Mouse (Mus musculus) layer of hippocampus, adult 8-10 months (tissue): ENCODE measurements around the gene Wee1. TPM values are rescaled to one million over a fixed set of nuclear protein-coding genes. Genes with fewer than 3 reads are reported as not detected.
"Not testable (repeated sequence)": the region's sequence is repeated elsewhere in the genome, so short reads cannot be mapped to it uniquely, and the experiment has no call there.

Experiments
- DNase-seq, 2 experiments: peaks; one replicate each; pipeline ENCODE4 v3.0.0; 2022; ENCODE audit warnings: low spot score in 2 of 2
- total RNA-seq, 4 experiments: library from RNA; stranded (reverse); gene quantifications; 2 replicates each; pipeline ENCODE4 v1.2.4; 2022

Gene Wee1
- 10 to 100 TPM; 16.4 to 23.0 (median 20.2) TPM for total RNA-seq

DNA sequence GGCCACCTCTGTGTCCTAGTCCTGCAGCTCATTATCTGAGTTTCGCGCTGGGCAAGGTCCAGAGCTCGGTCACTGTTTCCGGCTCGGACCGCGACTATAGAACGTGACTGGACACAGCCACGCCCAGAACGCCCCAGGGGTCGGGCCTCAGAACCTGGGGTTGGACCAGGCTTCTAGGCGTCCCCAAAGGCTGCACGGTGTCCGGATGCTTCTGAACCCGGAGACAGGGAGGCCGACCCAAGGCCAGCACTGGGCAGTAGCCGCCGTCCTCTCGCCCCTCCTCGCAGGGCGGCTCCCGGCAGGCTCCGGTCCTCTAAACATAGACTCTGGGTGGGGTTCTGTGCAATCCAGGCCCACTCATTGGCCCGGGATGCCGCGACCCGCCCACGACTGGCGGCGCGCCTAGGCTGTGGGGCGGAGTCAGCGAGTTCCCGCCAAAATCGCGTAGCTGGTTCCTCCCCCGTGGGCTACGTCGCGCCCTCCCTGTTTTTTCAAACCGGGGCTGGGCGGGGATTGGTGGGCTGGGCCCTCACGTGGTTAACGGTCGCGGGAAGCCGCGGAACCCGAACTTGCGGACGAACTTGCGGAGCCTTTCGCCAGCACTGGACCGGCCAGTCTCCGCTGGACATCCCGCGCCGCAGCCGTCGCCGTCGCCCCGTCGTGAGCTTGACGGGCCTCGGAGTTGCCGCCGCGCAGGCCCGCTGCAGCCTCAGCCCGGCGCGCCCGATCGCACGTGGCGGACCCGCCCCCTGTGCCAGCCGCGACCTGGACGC, at the start of gene Wee1:
TSS of gene Wee1 (plus strand) at position 531 of the 773 bp plus-strand sequence.
- DNase-seq: peak; percentile 96 to 98

DNA sequence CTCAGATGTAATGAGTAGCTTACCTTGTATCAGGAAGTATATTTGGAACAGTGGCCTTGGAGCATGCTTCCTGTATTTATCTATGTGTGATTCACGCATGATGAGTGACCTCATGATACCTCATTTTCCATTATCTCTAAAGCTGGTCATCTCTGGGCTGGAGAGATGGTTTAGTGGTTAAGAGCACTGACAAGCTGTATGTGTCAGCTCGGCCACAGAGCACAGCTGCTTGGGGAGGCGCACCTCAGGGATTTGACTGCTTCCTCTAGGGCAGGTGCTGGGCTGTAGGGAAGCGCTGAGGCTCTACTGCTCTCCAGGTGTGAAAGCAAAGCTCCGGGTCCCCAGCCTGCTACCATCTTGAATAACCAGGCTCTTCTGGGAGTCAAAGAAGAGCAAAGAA, 43.7 kb upstream of the Wee1 start:
- no peak for DNase-seq

DNA sequence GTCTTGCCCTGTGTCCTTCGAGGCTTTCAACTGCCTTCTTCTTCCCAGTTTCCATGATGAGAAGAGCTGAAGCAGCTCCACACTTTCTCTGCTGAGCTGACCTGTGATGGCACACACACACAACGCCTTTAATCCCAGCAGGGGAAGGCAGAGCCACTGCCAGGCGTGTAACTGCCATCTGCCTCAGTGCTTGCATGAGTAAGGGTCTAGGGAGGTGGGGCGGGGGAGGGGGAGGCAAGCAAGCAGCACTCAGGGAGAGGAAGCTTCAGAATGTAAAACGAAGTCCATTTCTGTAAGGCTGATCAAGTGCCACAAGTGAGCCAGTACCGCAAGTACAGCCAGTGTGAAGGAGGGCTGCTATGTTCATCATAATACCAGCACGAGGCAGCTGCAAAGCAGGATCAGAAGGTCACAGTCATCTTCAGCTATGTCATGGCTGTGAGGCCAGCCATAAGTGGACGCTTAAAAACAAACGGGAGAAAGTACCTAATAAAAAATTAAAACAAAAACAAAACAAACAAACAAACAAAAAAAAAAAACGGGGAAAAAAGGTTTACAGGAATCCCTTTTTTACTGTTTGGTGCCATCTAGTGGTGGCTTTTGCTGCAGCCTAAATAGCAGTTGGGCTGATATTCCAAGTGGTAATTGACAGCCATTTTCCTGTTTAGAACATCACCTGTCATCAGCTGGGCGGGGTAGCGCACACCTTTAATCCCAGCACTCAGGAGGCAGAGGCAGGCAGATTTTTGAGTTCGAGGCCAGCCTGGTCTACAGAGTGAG, 38.3 kb upstream of the Wee1 start:
- peak in 1 of 2 experiments; percentile 27 for DNase-seq

DNA sequence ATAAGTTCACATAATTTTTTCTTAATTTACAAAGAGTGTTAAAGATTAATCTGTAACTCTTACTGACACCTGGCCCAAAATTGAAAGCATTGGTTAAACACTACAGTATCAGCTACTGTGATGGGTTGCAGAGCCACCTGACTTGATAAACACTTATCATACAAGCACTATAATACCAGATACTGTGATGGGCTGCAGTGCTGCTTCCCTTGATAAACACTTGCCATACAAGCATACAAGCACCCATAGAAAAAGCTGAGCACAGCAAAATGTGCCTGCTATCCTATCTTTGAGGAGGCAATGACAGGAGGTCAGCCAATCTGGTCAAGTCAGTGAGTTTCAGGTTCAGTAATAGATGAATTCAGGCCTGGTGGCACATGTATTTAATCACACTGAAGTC, 36.6 kb upstream of the Wee1 start:
- no peak for DNase-seq

DNA sequence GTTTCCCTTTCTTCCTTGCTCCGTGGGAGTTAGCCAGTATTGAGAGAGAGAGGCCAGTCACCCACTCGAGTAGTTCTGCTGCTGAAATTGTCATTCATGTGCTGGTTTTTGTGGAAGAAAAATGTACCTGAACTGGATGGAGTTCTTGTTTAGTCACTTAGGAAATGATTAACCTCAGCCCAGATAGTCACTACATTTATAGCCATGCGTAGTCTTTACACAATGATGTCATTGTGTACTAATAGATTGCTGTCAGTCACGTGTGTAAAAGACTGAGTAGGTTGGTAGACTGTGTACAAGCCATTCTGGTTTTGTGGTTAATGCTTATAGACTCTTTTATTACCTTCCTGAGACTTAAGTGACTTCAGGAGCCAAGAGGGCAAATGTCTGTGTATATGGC, 33.9 kb upstream of the Wee1 start:
- no peak for DNase-seq

DNA sequence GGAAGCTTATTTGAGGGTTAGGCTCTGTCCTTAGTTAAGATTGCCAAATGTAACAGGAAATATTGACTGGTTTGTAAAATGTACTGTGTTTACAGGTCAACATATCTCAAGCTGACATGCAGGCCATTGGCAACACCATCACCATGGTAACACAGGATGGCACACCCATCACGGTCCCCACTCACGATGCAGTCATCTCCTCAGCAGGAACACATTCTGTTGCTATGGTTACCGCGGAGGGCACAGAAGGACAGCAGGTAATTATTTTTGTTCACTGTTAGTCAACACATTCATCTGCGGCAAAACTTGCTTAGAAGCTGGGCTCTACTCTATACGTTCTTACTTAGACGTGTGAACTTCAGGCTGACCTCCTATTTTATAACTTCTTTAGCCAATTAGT, 30.2 kb upstream of the Wee1 start:
- DNase-seq: peak in 1 of 2 experiments; percentile 28

DNA sequence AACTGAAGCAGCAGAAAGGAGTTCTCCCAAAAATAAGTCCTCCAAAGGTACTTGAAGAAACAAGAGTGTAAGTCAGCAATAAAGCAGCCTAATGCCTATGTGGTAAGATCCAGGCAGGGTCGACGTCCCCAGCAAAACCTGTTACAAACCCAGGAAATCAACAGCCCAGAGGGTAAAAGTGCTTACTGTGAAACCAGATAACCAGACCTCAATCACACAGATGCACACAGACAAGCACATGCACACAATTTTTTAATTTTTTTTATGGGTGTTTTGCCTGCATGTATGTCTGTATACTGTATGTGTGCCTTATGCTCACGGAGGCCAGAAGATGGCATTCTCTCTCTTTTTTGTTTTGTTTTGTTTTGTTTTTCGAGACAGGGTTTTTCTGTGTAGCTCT, 25.5 kb upstream of the Wee1 start:
- no peak for DNase-seq

DNA sequence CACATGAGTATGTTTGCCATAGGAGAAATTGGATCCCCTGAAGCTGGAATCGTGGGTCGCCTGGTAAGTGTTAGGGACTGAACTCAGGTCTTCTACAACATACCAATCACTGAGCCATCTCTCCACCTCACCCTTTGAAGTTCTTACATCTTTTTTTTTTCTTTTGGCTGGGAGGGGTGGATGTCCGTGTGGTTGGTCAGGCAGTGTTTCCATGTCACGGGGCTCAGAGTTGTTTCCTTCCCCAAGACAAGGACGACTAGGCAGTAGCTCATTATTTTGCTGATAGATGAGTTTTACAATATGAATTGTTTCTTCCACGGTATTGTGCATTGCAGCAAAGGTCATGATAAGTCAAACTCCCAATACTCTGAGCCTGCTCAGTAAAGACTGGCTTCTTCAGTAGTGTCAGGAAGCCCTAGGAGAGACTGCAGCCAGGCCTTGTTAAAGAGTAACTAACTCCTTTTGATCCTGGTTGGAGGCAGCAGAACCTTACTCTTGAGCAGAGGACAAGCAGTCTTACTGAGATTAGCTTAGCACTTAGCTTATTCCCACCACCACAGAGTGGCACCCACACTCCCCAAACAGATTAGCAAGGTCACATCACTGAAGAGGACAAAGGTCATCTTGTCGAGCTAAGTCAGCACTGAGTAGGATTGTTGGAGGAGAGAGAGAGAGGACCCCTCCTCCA, 24.6 kb upstream of the Wee1 start:
- no peak for DNase-seq

DNA sequence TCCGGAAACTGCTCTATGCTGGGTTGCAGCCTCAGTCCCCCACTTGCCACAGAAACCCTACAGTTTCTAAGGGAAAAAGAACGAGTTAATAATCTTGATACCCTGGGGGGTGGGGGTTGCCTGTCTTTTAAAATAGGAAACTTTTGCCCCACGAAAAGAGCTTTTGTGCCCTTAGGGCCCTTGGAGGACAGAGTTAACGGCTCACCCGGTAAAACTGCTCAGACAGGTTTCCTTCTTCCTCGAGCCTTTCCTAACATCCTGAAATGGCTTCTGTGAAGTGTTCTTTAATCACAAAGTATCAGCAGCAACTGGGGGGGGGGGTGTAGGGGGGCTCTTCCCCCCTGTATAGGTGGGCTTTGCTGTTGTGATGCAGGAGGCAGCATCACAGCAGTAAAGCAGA, 21.0 kb upstream of the Wee1 start:
- no peak for DNase-seq

DNA sequence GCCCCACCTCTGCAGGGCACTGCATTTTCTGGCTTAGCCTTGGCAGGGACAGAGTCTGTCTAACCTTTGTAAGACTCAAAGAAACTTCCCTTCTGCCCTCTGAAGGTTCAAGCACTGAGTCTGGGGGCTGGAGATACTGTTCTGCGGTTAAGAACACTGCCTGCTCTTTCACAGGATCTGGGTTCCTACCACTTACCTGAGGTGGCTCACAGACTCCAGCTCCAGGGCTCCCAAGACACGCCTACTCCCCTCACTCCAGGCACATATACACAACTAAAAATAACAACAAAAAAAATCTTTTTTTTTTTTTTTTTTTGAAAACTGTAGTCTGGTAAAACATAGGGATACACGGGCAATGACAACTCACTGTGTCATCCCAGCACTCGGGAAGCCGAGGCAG, 20.6 kb upstream of the Wee1 start:
- DNase-seq: no peak

DNA sequence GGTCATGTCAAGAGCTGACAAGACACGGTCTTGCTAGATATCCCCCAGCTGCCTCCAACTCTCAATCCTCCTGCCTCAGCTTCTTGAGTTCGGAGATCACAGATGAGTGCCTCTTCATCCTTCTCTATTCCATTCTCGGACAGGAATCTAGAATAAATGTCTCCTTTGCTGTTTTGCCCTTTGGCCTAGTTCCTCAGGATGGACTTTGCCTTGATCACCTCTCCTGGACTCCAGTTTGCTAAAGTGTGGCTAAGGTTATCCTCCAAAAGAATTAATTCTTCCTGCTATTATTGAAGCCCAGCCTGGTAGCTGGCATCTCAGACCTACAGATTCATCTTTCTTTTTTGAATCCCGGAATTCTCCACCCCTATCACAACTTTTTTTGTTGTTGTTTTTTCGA, 16.8 kb upstream of the Wee1 start:
- no peak for DNase-seq

DNA sequence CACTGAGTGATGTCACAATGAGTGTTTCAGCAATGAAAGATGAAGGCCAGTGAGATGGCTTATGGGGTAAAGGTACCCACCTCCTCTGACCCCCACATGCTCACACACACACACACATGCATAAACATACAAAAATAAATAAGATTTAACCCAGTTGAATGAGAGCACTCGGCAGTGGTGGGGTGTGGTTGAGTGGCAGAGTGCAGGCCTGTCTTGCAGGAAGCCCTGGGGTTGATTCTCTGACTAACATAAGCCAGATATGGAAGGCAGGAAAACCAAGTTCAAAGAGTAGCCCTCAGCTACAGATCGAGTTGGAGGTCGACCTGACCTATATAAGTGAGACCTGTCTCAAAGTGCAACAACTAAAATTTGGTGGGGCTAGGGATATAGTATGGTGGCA, 15.2 kb upstream of the Wee1 start:
- no peak for DNase-seq

DNA sequence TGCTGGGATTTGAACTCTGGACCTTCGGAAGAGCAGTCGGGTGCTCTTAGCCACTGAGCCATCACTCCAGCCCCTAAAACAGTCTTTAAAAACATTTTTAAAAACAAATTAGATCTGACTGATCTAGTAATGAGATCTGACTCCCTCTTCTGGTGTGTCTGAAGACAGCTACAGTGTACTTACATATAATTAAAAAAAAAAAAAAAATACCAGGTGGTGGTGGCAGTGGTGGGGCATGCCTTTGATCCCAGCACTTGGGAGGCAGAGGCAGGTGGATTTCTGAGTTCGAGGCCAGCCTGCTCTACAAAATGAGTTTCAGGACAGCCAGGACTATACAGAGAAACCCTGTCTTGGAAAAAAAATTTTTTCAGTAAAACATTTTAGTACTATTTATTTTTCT, 13.3 kb upstream of the Wee1 start:
- DNase-seq: not testable (repeated sequence)

DNA sequence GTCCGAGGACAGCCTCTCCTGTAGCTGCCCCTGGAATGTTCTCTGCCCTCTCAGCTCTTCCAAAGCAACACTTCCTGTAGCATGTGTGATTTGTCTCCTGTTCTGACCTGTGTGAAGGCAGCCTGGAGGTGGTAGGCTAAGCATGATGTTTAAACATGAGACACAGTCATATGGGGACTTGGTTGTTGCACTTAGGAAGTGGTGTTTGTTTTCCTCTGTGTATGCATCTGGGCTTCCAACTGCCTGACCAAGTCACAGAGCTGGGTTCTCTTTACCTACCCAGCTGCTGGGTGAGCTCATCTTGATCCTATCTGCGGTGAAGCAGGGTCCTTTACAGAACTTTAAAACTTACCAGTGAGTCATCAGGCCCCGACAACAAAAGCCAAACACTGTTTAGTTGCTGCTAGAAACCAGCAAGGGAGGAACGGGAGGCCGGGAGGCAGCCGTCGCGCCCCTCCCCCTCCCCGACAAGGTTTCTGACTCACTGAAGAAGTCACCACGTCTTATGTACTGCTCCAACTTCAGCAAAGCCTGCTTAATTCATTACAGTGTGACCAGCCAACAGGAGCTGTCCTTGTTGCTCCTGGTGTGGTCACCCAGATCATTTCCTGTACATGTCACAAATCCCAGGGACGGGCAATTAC, 12.8 kb upstream of the Wee1 start:
- DNase-seq: no peak

DNA sequence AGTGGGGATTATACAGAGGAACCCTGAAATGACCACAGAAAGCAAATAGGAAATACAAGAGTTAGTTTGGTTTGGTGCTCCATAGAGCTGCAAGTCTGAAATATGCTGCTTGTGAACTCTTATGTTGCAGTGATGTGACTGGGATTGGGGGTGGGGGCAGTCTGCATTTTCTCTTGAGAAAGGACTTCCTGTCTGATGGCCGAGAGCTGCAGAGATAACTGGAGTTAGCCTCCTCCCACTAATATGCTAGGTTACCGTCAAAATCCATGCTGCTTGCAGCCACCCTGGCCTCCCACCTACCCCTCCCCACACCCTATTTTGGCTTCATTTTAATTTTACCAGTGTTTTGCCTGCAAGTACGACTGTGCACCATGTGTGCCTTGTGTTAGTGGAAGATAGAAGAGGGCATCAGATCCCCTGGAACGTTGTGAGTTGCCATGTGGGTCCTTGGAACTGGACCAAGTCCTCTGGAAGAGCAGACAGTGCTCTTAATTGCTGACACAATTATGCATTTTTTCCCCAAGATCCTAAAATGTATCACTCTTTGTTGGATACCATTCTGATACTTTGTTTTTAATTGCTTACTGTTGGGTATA, 11.7 kb upstream of the Wee1 start:
- peak; percentile 38 to 60 for DNase-seq

DNA sequence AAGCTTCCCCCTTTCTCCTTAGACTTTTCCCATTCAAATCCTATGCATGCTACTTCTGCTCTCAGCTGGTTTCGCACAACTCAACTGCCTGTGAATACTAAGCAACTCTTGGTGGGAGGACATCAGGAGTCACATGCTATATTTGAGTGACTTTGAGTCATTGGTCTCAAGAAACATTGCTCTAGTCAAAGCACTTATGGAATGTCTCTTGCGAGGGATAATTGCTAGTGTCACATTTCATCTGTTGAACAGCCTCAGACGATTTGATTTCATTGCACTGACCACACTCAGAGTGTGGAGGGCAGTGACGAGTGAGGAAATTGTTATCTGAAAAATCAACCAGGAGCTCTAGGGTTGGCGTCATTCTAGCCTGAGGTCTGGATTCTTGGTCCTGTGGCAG, 7.1 kb upstream of the Wee1 start:
- no peak for DNase-seq

DNA sequence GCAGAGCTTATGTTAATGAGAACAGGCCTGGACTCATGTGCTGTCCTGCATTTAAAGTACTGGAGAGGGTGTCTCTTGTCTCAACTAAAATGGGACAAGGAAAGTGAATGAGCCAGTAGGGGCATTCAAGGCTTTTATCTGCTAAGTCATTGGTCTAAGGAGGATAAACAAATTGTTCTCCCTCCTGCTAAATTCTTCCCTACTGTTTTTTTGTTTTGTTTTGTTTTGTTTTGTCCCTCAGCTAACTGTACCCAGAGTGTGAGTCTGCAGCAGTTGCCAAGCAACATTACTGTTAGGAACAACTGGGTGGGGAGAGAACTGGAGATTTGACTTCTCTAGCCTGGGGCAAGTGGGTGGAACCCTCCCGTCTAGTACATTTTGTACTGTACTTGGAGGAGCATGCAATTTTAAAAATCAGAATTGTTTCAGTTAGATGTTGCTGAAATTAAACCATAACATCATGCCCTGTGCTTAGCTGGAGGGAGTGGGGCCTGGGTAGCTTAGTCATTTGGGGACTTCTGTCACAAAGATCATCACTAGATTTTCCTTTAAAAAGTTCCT, 5.0 kb upstream of the Wee1 start:
- no peak for DNase-seq

DNA sequence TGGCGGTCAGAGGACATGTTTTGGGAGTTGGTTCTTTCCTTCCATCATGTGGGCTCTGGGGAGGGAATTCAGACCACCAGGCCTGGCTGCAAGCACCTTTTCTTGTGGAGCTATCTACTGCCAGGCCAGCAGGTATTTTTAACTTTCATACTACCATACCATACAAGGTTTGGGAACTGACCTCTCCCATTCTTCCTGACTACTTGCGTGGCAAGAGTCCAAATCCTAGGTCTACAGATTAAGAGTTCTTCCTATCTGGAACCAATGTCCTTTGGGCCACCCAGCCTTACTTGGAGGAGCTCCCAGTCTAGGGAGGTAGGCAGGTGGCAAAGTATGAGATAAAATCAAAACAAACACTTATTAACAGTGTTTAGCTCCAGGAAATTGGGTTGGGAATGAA, 3.4 kb upstream of the Wee1 start:
- DNase-seq: no peak

DNA sequence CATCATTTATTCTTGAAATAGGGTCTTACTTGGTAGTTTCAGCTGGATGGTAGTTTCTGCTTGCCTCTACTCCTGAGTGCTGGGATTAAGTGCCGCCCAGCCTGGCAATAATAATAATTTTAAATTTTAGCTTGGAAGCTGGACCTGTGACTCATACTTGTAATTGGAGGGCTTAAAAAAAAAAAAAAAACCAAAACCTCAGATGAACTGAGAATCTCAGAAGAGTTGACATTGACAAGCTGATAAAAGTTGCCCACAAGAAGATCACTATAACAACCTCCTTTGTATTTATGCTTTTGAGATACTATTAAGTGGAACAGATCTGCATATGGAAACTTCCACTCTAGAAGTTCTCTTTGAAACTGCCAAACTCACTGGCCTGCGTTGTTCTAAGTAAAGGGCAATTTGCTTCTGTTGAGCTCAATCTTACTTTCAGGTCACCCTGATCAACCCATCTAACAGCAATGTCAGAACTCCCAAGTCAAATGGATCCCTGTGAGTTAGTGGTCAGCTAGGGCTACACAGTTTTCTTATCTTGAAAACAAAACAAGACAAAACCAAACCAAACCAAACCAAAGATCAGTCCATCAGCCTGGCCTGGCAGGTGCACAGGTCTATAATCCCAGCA, 1.6 kb upstream of the Wee1 start:
- no peak for DNase-seq

DNA sequence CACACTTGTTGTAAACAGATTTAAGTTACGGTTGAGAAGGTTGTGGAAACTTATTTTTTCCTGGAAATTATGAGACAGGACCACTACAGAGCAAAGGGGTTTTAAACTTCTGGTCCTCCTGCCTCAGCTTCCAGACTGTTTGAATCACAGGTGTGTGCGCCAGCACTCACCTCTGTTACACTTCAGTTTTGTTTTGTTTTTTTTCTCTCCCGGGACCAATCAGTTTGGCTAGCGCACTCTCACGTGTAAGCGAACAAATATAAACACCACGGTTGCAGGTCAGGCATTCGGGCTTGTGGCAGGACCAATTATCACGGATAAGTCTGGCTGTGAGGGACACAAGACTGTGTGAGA, 707 bp upstream of the Wee1 start:
- DNase-seq: no peak

DNA sequence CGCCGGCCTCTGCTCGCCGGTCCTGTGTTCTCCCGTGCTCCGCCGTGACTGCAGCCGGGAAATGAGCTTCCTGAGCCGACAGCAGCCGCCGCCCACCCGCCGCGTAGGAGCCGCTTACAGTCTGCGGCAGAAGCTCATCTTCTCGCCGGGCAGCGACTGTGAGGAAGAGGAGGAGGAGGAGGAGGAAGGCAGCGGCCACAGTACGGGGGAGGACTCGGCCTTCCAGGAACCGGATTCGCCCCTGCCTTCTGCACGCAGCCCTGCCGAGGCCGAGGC, 381 bp downstream of the Wee1 start:
- DNase-seq: peak in 1 of 2 experiments; percentile 39
